Mouse (Mus musculus) bone marrow macrophage, adult 2 months (primary cell): ENCODE results near the gene Serinc5.

Experiments used
- CTCF ChIP-seq: IDR thresholded peaks from 2 replicates; pipeline ENCODE4 v1.5.1; 2012; ENCODE audit warnings: low read depth, mild to moderate bottlenecking, low read length, moderate library complexity
- POLR2A ChIP-seq: IDR thresholded peaks from 2 replicates; pipeline ENCODE4 v1.6.1; 2012; ENCODE audit warnings: mild to moderate bottlenecking, low read depth, low read length, borderline replicate concordance

GRCm38 (mm10) chr13:92735693-92736092 lies 124.8 kb downstream of the Serinc5 start:
- no peak for TF ChIP-seq CTCF
- TF ChIP-seq POLR2A, result no peak
